Mouse (Mus musculus) hindbrain, embryonic 11.5 days (tissue): ENCODE results near the gene Tcf7l2. TPM values are rescaled to one million over a fixed set of nuclear protein-coding genes. Genes with fewer than 3 reads are reported as not detected.

ENCODE experiments used
- ATAC-seq: fragments of 200-750 bp; cut with Nextera tagmentation; 2 replicates; pipeline ENCODE4 v1.8.0; 2017; ENCODE audit warnings: mild to moderate bottlenecking, moderate TSS enrichment, moderate library complexity; ENCODE audit not compliant: low FRiP score
- DNase-seq: peaks from one replicate; pipeline ENCODE4 v3.0.0-alpha.2; 2015; ENCODE audit warnings: low spot score
- H3K27ac ChIP-seq: fragments of 300-500 bp; sonication (generic); 2 replicates; pipeline ENCODE4 v1.5.1; 2014; ENCODE audit warnings: mild to moderate bottlenecking, low read depth, low read length
- H3K27me3 ChIP-seq: fragments of 300-500 bp; sonication (generic); 2 replicates; pipeline ENCODE4 v1.6.1; 2014; ENCODE audit warnings: mild to moderate bottlenecking, low read length, moderate library complexity, mixed read lengths; ENCODE audit not compliant: control insufficient read depth, insufficient read depth
- H3K36me3 ChIP-seq: fragments of 300-500 bp; sonication (generic); 2 replicates; pipeline ENCODE4 v1.6.1; 2014; ENCODE audit warnings: mild to moderate bottlenecking, low read length, moderate library complexity, mixed read lengths; ENCODE audit not compliant: control insufficient read depth, insufficient read depth
- H3K4me1 ChIP-seq: fragments of 300-500 bp; sonication (generic); replicated peaks from 2 replicates; pipeline ENCODE4 v1.6.1; 2014; ENCODE audit warnings: low read length, mixed read lengths; ENCODE audit not compliant: control insufficient read depth, insufficient read depth
- H3K4me2 ChIP-seq: fragments of 300-500 bp; sonication (generic); replicated peaks from 2 replicates; pipeline ENCODE4 v1.6.1; 2014; ENCODE audit warnings: mild to moderate bottlenecking, low read depth, low read length
- H3K4me3 ChIP-seq: fragments of 300-500 bp; sonication (generic); 2 replicates; pipeline ENCODE4 v1.5.1; 2014; ENCODE audit warnings: low read depth, low read length
- H3K9ac ChIP-seq: fragments of 300-500 bp; sonication (generic); 2 replicates; pipeline ENCODE4 v1.6.1; 2014; ENCODE audit warnings: low read depth, low read length
- H3K9me3 ChIP-seq: fragments of 300-500 bp; sonication (generic); 2 replicates; pipeline ENCODE4 v1.6.1; 2016; ENCODE audit warnings: low read length; ENCODE audit not compliant: control insufficient read depth
- WGBS: fragments of 180-500 bp; shearing (Covaris S2); extraction: QIAGEN DNeasy Blood & Tissue Kit; methylation state at CpG from one replicate; pipeline ENCODE4 v1.1.7; 2014; 5-methylcytosine and 5-hydroxymethylcytosine counted together
- polyA plus RNA-seq: library from polyadenylated mRNA; unstranded; fragments of >200 nt; fragmentation: Nextera tagmentation; extraction: Ambion mirVana; gene quantifications from 2 replicates; pipeline ENCODE4 v1.2.1, GENCODE M21; 2014

The Tcf7l2 gene
- polyA plus RNA-seq, 1 experiment from 2014 or later: 76.9 TPM

DNA sequence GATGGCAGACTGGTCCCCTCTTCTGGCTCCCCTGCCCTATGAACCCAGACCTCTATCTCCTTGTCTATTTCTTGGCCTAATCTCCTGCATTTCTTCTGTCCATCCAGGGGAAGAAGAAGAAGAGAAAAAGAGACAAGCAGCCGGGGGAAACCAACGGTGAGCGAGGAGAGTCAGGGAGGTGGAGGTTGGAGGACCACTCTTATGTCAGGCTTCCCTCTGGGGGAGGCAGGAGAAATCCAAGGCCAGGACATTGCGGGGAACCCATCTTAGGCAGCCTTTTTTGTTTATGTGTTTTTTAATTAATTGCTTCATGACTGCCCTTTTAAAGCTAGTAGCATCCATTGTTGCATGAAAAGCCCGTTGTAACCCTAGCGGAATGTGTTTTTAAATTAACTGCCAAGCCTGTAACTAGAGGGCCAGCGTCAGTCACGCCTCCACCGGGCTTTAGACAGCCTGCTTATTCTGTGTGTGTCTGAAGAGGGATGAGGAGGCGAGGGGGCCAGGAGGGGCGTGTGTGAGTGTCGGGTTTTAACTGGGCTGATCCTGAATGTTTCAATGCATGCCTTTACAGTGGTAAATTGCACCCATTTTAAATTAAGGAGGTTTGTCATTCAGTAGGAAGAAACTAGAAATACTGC is 182.3 kb downstream of the Tcf7l2 start:
- peak; percentile 64 for DNase-seq
- no peaks in the 10 kb centered on the region for H3K27me3 ChIP-seq
- peaks cover 3% of the 10 kb centered on the region; the same call in 1 of the 2 replicates for H3K4me1 ChIP-seq
- H3K27ac ChIP-seq: no peak overlapping the region; the same call in 1 of the 2 replicates
- no peaks in the 10 kb centered on the region for H3K9me3 ChIP-seq
- no peak overlapping the region for H3K4me3 ChIP-seq
- H3K9ac ChIP-seq: no peak overlapping the region
- H3K4me2 ChIP-seq: no peak overlapping the region
- WGBS: 32% methylated on average over 12 of the region's 12 CpGs
- no peaks in the 10 kb centered on the region for H3K36me3 ChIP-seq
- ATAC-seq: peak; percentile 61; the same call in 1 of the 2 replicates

GRCm38 (mm10) chr19:55924800-55925199 is 183.2 kb downstream of the Tcf7l2 start:
- Histone ChIP-seq H3K36me3 (no peaks in the 10 kb centered on the region), H3K27me3 (no peaks in the 10 kb centered on the region), H3K4me2 (no peak overlapping the region), H3K9me3 (no peaks in the 10 kb centered on the region), H3K4me1 (peaks cover 3% of the 10 kb centered on the region; the same call in 1 of the 2 replicates), H3K27ac (no peak overlapping the region), H3K9ac (no peak overlapping the region), H3K4me3 (no peak overlapping the region)
- 92% methylated on average over 4 of the region's 4 CpGs for WGBS
- ATAC-seq (no peak), DNase-seq (no peak)

DNA sequence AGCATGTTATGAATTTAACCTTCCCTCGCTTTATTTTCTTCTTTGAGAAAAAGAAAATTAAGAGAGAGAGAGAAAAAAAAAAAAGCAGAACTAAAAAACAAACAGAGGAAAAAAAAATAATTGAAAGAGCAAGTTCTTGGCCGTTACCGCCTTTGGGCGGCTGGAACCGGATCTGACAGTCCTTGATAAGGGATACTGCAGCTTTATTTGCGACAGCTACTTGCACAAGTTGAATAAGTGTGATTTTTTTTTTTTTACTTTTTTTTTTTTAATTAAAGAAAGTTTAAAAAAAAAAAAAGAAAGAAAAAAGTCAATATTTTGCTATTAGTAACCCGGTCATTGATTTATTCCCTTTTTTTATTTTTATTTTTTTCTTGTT is 183.8 kb downstream of the Tcf7l2 start:
- DNase-seq (peak; percentile 39), ATAC-seq (no peak)
- H3K9ac ChIP-seq: no peak overlapping the region
- no peaks in the 10 kb centered on the region for H3K9me3 ChIP-seq
- H3K27me3 ChIP-seq: no peaks in the 10 kb centered on the region
- no peak overlapping the region for H3K4me3 ChIP-seq
- WGBS: 78% methylated on average over 7 of the region's 7 CpGs
- H3K27ac ChIP-seq: no peak overlapping the region
- no peak overlapping the region for H3K4me2 ChIP-seq
- H3K36me3 ChIP-seq: no peaks in the 10 kb centered on the region
- H3K4me1 ChIP-seq: peaks cover 3% of the 10 kb centered on the region; the same call in 1 of the 2 replicates

DNA sequence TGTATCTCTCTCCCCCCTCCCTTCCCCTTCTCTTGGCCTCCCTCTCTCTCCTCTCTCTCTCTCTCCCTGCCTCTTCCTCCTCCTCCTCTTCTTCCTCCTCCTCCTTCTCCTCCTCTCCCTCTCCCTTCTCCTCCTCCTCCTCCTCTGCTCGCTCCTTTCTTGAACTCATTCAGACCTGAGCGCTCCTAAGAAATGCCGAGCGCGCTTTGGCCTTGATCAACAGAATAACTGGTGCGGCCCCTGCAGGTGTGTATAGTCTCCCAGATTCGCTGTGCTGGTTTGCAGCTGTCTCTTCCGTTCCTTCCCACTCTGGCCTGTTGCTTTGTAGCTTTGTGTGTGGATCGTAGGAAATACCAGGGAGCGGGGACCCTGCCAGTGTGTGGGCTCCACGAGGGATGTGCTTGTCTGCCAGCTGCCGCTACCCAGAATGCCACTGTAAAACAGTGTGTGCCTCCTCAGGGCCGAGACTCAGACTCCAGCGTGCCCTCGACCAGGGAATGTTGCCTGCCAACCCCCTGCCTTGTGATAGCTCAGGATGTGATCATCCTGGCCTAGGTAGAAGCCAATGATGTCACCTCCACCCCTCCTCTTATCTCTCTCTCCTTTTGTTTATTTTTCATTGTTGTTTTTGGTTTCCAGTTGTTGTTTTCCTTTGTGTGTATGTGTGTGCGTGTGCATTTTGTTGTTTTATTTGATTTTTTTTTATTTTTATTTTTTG is 184.3 kb downstream of the Tcf7l2 start:
- H3K4me2 ChIP-seq: no peak overlapping the region
- no peak overlapping the region for H3K4me3 ChIP-seq
- H3K4me1 ChIP-seq: peaks cover 3% of the 10 kb centered on the region; the same call in 1 of the 2 replicates
- no peak for DNase-seq
- no peaks in the 10 kb centered on the region for H3K9me3 ChIP-seq
- H3K36me3 ChIP-seq: no peaks in the 10 kb centered on the region
- no peaks in the 10 kb centered on the region for H3K27me3 ChIP-seq
- 82% methylated on average over 16 of the region's 16 CpGs for WGBS
- no peak overlapping the region for H3K9ac ChIP-seq
- no peak overlapping the region for H3K27ac ChIP-seq
- no peak for ATAC-seq

DNA sequence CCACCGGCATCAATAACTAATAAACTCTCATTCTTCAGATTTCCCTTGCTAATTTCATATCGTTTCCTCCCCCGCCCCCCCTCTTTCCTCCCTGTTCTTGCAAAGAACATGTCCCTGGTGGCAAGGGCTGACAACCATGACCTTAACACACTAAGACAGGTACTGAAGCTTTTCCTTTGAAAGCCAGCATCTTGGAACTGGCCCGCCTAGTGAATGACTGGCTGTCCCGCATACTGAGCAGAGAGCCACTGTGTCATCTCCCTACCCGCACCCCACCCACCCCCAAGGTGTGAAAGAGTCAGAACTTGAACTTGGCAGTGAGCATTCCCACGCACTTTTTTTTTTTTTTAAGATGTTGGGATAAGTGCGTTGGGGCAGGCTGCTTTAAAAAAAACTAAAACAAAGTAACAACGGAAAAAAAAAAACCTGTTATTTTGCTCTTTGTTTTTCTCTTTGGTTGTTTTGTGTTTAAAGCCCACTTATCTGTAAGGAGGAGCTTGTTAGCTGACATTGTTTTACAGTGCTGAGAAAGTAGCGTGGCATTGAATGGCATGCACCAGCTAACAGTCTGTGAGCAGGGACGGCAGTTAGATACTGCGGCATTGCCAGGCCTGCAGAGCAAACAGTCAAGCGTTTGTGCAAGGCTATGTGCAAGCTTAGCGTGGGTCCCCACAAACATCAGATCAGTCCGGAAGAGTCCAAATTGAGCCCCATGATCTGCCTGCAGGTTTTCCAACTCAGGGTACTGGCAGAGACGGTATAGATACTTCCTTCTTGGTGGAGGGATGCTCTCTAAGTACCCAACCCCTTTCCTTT is 185.4 kb downstream of the Tcf7l2 start:
- no peak for DNase-seq
- Histone ChIP-seq H3K9me3 (no peaks in the 10 kb centered on the region), H3K36me3 (no peaks in the 10 kb centered on the region), H3K4me3 (no peak overlapping the region), H3K27me3 (no peaks in the 10 kb centered on the region), H3K9ac (no peak overlapping the region), H3K27ac (no peak overlapping the region), H3K4me1 (peaks cover 3% of the 10 kb centered on the region; the same call in 1 of the 2 replicates), H3K4me2 (no peak overlapping the region)
- no peak for ATAC-seq
- WGBS: 93% methylated on average over 16 of the region's 16 CpGs

DNA sequence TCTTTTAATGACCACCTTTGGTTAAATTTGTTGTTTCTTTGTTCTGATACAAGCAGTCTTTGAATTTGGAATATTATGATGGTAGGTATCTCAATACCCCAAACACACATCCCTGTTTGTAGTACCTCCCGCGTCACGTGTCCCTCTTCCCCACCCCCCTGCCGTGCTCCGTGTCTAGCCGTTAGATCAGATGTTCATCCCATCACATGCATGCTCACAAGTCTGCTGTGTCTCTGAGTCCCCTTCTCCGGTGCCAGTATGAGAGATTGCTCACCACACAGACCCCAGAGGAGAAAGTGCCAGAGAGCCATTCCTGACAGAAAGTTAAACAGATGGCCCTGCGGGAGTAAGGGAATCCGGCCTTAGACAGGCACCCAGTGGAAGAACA is 186.0 kb downstream of the Tcf7l2 start:
- Histone ChIP-seq H3K9me3 (no peaks in the 10 kb centered on the region), H3K4me2 (no peak overlapping the region), H3K9ac (no peak overlapping the region), H3K4me1 (peaks cover 3% of the 10 kb centered on the region; the same call in 1 of the 2 replicates), H3K27me3 (no peaks in the 10 kb centered on the region), H3K4me3 (no peak overlapping the region), H3K27ac (no peak overlapping the region), H3K36me3 (no peaks in the 10 kb centered on the region)
- WGBS: 92% methylated on average over 9 of the region's 9 CpGs
- ATAC-seq (no peak), DNase-seq (no peak)

DNA sequence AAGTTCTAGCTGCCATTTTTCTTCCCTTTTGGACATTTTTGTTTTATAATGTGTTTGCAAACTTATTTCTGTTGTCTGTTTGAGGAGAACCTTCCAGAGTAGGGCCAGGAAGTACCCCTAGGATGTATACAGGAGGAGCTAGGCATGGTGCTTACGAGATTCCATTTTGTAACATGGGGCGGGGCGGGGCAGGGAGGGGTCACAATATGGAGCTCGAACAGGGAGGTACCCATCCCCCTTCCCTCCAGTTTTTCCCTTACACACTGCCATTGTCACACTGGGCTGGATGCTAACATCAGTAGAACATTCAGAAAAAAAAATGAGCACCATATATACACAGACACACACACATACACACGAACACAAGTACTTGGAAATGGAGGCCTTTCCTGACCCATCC is 187.1 kb downstream of the Tcf7l2 start:
- H3K27ac ChIP-seq: no peak overlapping the region
- WGBS: 90% methylated on average over 5 of the region's 5 CpGs
- no peak for ATAC-seq
- peaks cover 3% of the 10 kb centered on the region; the same call in 1 of the 2 replicates for H3K4me1 ChIP-seq
- no peaks in the 10 kb centered on the region for H3K36me3 ChIP-seq
- H3K9ac ChIP-seq: no peak overlapping the region
- no peak overlapping the region for H3K4me2 ChIP-seq
- no peaks in the 10 kb centered on the region for H3K27me3 ChIP-seq
- no peaks in the 10 kb centered on the region for H3K9me3 ChIP-seq
- no peak overlapping the region for H3K4me3 ChIP-seq
- no peak for DNase-seq

- ATAC-seq (no peak), DNase-seq (no peak)
- Histone ChIP-seq H3K4me2 (no peak overlapping the region), H3K27ac (no peak overlapping the region), H3K9ac (no peak overlapping the region), H3K36me3 (no peaks in the 10 kb centered on the region), H3K9me3 (no peaks in the 10 kb centered on the region), H3K4me1 (no peaks in the 10 kb centered on the region), H3K4me3 (no peak overlapping the region), H3K27me3 (no peaks in the 10 kb centered on the region)
- 95% methylated on average over 17 of the region's 17 CpGs for WGBS
Observed at GRCm38 (mm10) chr19:55931642-55932041, 190.0 kb downstream of the Tcf7l2 start.
